Mouse (Mus musculus) splenic B cell, adult 2 months (primary cell): Measurements from ENCODE around the gene Cracr2a.

Source experiments
- DNase-seq: peaks from one replicate; pipeline ENCODE4 v3.0.0-alpha.2; 2011; ENCODE audit warnings: low read depth, low spot score
- H3K27me3 ChIP-seq: 2 replicates; pipeline ENCODE4 v1.6.1; 2012; ENCODE audit warnings: mild to moderate bottlenecking, low read length, moderate library complexity, mixed read lengths; ENCODE audit not compliant: control insufficient read depth, poor library complexity, insufficient read depth, severe bottlenecking
- H3K36me3 ChIP-seq: 2 replicates; pipeline ENCODE4 v1.6.1; 2012; ENCODE audit warnings: mild to moderate bottlenecking, low read length, moderate library complexity, mixed read lengths; ENCODE audit not compliant: control insufficient read depth, poor library complexity, insufficient read depth, severe bottlenecking

Cracr2a gene

DNA sequence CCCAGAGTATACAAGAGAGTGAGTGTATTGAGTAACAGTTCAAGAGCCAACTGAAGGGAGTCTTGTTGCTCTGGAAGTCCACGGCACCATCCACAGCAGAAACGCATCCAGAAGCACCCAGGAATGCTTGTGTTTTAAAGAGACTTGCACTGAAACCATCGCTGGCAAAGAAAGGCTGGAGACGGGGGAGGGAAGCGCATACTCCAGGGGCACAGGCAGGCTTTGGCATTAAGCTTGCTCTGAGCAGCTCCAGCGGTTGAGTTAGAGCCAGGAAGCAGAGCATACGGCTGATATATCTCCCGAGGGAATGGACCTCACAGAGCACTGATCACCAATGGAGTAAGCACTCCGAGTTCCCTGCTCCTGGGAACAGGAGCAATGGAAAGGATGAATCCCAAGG lies 117.2 kb downstream of the Cracr2a start:
- H3K36me3 ChIP-seq = no peaks in the 10 kb centered on the region
- H3K27me3 ChIP-seq = no peaks in the 10 kb centered on the region
- no peak for DNase-seq

DNA sequence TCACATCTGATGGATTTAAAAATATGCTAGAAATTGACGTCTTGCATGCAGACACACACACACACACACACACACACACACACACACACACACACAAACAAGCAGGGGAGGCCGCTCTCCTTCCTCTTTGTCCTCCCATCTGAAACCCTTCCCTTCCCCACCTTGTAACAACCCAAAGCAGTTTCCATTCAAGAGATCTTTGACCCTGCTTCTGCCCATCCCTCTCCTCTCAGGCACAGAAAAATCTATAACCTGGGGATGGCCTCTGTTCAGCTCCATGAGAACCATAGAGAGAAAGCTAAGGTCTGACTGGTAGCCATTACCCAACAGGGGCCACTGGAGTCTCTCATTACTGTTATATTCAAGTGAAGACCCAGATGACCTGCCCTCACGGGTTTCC lies 117.9 kb downstream of the Cracr2a start:
- DNase-seq = no peak
- Histone ChIP-seq H3K27me3 (no peaks in the 10 kb centered on the region), H3K36me3 (no peaks in the 10 kb centered on the region)

DNA sequence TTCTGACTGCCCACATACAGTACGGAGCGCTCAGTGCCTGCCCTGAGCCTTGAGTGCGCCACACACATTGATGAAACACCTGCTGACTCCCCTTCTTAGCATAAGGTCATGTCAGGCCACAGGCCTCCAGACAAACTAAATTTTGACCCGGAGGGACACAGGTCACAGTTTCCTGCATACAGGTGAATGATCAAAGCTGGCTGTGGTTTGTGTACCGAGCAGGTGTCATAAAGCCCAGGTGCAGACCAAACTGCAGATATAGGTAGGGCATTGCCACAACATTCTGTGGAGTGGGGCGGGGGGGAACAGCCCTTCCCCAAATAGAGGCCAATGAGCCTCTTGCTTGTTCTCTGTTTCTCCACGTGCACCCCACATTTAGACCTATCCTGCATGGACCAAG lies 119.6 kb downstream of the Cracr2a start:
- H3K27me3 ChIP-seq = no peaks in the 10 kb centered on the region
- no peaks in the 10 kb centered on the region for H3K36me3 ChIP-seq
- DNase-seq = no peak

DNA sequence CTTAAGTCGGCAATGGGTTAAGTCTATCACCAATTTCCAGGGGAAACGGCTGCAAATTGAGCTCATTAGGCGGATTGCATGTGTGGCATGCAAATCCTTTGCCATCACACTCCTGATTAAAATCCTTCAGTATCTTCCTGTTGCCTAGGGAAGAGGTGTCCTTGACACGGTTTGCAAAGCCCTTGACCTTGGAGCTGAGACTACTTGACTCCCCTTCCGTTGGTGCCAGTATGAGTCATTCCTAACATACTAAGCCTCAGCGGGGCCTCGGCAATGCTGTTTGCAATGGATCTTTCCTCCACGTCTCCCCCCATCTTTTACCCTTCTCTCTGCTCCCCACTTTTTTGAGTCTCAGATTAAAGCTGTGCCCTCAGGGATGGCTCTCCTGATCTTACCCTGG lies 122.4 kb downstream of the Cracr2a start:
- Histone ChIP-seq H3K27me3 (no peaks in the 10 kb centered on the region), H3K36me3 (no peaks in the 10 kb centered on the region)
- no peak for DNase-seq

DNA sequence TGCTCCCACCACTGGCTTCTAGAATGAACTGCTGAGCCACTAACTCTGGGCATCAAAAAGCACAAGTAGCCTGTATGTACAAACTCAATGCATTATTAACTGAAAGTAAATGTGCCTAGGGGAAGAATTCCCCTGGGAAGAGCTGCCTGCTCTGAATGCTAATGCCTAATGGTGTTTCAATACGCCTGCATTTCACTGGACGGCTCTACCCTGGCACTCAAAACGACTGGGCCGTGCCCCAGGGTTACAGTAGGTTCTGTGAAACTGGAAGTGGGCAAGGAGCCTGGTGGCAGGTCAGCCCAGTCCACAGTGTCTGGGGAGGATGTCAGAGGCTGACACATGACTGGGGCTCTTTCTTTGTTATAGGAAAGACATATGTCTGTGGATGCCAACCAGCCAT lies 123.8 kb downstream of the Cracr2a start:
- Histone ChIP-seq H3K36me3 (no peaks in the 10 kb centered on the region), H3K27me3 (no peaks in the 10 kb centered on the region)
- DNase-seq = no peak

DNA sequence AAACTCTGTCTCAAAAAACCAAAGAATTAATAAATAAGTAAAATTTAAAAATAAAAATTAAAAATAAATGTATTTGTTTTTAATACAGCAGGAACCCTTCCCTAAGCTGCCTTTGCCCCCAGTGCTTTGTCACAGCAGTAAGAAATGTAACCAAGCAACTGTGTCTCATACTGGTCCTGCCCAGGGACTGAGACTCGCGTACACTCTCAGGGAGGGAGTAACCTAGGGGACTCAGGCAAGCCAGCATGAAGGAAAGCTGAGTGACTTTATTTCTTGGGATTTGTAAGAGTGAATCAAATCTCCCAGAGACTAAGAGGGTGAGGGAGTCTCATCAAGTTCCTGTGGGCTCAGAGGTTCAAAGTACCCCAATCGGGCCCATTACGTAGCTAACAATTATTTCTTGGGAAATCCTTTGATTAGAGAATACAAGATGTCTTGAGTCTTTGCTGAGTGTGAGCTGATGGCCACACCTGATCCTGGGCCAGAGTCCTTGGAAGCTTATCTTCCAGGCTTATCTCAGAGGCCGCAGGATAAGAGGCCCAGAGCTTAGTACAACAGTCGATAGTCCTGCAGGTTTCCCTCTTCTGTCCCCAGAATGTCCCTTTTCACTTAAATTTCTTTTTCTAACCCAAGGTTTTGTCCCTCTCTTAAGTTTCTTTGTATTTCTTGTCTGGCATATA lies 126.2 kb downstream of the Cracr2a start:
- no peaks in the 10 kb centered on the region for H3K27me3 ChIP-seq
- no peaks in the 10 kb centered on the region for H3K36me3 ChIP-seq
- DNase-seq = no peak

DNA sequence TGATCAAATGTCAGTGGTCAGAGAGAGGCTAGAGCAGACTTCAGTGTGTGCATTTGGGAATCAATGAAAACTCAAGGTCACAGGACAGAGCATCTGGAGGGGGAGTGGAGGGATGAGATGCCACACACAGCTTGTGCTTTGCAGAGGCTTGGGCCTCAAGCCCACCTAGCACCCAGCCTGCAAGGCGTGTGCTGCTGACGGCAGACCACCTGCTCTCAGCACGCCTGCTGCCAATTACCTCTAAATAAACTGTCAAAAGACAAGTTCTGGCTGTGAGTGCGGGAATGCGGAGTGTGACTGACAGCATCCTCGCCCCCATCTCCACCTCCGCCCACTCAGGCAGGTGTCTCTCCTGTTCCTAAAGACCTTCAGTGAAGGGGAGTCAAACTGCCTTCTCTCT lies 131.2 kb downstream of the Cracr2a start:
- Histone ChIP-seq H3K27me3 (no peaks in the 10 kb centered on the region), H3K36me3 (no peaks in the 10 kb centered on the region)
- DNase-seq = no peak

DNA sequence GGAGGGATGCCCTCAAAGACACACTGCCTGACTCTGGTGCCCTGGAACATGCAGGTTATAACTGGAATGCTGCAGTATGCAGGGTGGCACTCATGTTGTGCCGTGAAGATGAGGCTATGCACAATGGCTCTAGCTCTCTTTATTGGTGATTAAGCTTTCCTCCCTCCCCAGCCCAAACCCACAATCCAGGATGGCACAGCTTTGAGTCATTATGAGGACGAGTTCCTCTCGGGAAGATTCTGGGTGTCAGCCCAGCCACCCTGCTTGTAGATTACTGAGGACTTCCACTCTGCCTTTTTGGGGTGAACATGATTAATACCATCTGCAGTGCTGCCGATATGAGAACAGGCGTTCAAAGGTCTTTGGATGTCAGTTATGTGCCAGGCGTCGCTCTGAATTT lies 132.5 kb downstream of the Cracr2a start:
- Histone ChIP-seq H3K36me3 (no peaks in the 10 kb centered on the region), H3K27me3 (no peaks in the 10 kb centered on the region)
- no peak for DNase-seq

DNA sequence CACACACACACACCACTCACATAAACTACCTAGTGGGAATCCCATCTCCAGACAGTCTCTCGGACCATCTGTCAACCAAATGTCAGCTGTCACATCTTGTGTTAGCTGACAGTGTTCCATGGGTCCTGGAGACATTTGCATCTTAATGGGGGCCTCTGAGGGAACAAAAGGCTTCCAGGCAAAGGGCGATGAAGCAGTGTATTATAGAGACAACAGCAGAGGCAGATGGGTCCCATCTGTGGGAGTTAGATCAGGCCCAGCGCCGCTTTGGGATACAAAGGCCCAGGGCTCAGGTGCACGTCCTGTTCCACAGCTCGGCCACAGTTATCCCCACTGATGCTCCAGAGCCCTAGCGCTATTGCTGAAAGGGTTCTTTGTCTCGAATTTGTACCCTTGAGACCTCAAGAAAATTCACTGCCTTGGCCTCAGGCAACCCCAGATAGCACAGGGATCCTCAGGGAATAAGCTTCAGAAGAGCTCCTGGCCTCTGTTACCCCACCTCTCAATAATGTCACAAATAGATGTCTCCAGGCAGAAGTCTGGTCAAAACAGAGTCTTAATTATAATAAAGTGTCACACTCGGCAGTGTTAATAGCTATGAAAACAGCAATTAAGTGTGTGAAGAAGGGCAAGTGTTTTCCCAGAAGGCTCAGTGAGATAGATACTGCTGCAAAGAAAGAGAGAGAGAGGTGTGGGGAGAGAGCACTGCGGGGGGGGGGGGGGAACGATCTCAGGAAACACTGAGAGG lies 140.1 kb downstream of the Cracr2a start:
- H3K27me3 ChIP-seq = no peaks in the 10 kb centered on the region
- no peak for DNase-seq

DNA sequence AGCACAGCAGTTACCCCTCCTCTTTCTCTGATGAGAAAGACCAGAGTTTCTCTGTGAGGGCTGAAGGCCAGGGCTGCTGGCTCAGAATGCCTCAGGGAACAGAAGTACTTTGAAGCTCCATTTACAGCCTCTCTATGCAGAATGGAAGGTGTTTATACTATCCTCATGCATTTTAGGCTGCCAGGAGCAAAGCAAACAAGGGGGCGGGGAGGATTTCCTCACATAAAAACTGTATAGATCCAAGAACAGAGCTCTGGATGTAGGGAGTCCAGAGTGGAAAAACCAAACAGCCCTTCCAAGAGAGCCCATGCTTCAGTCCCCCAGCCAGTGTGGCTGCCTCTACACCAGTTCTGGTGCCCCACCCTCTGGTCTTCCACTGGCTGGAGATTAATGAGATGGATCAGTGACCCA lies 147.1 kb downstream of the Cracr2a start:
- Histone ChIP-seq H3K27me3 (no peaks in the 10 kb centered on the region), H3K36me3 (no peaks in the 10 kb centered on the region)
- DNase-seq = no peak

More for the DNA sequence above, 140.1 kb downstream of the Cracr2a start:
- H3K36me3 ChIP-seq = no peaks in the 10 kb centered on the region

DNA sequence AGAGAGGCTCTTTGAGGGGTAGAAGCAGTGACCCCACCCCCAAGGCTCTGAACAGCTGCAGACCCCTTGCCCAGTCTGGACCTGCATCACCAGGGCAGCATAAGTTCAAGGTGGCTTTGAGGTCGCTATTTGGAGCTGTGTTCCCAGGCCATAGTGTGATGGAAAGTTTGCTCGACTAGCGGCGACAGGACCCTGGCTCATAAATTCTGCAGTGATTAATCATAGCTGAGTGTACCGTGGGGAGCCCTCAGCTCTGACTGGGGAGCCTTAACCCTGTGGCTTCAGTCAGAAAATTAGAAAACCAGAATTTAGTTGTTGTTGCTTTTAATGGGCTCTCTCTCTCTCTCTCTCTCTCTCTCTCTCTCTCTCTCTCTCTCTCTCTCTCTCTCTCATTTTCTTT lies 153.8 kb downstream of the Cracr2a start:
- H3K36me3 ChIP-seq = no peaks in the 10 kb centered on the region
- no peak for DNase-seq
- H3K27me3 ChIP-seq = no peaks in the 10 kb centered on the region

DNA sequence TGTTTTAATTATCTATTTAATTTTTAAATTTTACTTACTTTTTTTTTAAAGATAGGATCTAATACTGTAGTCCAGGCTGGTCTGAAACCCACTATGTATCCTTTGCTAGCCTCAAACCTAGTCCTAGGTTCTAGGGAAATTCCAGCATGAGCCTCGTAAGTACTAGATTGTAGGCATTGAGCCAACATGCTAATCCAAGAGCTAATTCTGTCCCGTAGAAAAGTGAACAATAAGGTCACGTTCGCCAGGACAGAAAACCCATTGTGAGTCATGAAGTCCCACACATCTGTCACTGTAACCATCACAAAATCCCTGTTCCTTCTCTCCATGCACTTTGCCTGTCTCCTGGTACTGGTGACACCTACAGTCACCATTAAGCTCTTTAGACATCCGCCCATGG lies 154.3 kb downstream of the Cracr2a start:
- Histone ChIP-seq H3K36me3 (no peaks in the 10 kb centered on the region), H3K27me3 (no peaks in the 10 kb centered on the region)
- no peak for DNase-seq

DNA sequence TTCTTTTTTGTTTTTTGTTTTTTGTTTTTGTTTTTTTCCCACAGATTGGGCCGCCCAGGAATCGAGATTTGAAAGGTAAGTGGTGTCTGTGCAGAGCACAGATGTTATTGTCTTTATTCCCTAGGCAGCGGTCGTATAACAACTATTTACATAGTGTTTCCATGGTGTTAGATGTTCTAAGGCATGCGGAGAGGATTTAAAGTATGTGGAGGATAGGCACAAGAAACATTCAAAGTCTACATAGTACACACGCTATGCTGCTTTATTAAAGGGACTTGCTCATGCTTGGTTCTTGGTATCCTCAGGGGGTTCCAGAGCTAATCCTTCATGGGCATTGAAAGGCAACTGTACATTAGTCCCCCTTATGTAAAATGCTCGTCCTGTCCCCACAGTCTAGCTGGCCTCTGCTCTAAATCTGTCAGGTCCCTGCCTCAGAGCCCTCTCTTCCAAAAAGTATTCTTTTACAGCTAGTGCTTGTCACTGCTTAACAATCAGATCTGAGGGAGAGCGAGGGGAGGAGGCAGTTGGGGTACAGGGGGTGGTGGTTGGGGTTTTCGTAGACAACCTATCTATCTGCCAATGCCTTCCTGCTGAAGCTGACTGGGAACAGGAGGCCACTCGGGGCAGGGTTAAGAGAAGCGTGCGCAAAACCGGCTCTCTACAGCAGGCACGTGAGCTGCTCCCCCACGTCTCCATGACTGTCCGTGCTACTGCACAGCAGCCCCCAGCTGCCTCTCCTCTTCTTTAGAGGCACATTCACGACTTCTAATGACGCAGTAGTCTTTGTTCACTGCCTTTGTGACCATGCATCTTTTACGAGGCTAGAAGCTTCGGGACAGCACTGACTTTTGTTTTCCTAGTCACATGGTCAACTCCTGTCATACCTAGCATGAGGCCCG lies 156.3 kb downstream of the Cracr2a start:
- no peak for DNase-seq
- Histone ChIP-seq H3K27me3 (no peaks in the 10 kb centered on the region), H3K36me3 (no peaks in the 10 kb centered on the region)

DNA sequence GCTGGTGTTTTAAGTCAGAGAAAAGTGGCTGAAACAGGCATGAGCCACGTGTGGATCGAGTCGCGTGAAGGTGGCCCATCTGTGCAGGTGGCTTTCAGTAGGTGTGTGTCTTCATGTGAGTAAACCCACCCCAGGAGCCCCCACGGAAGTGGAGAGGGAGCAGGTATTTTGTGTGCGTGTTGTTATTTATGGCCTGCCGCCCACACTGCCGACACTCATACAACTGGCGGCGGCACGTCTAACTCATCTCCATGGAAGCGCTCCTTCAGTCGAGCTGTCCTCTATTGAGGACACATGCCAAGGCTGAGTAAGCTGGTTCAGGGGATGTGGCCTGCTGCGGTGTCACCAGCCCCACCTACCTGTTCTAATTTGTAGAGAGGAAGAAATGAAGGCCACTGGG lies 158.7 kb downstream of the Cracr2a start:
- no peaks in the 10 kb centered on the region for H3K36me3 ChIP-seq
- no peaks in the 10 kb centered on the region for H3K27me3 ChIP-seq
- DNase-seq = no peak

DNA sequence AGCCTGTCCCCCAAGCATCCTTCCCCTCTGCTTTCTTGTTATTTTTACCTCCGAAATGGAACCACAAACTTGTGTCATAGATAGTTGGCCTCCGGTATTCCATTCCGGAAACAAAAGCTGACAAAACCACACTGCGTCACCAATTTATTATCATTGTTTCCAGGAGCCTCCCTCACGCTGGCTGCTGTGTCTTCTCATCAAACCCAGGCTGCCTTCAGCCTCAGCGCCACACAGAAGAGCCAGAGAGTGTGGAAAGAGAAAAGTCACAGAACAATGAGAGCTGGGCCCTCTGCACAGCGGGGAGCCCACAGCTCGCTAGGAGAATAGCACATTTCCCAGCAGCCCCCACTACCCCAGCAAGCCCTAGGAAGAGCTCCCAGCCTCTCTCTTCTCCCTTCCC lies 162.0 kb downstream of the Cracr2a start:
- Histone ChIP-seq H3K36me3 (no peaks in the 10 kb centered on the region), H3K27me3 (no peaks in the 10 kb centered on the region)
- DNase-seq = no peak
